Mouse (Mus musculus): ENCODE data around the gene Lig1.
"Not testable (repeated sequence)": the region's sequence is repeated elsewhere in the genome, so short reads cannot be mapped to it uniquely, and the experiment has no call there.

The Lig1 gene

GRCm38 (mm10) chr7:13277081-13277480 lies at the start of gene Lig1:
TSS of gene Lig1 (plus strand) at chr7:13277283.
- DNase-seq (ENCODE audit: low spot score in 2 of 2), result no peak

- DNase-seq (ENCODE audit: low spot score in 2 of 2), result no peak
Measured at GRCm38 (mm10) chr7:13260746-13261700, 16.1 kb upstream of the Lig1 start.

DNA sequence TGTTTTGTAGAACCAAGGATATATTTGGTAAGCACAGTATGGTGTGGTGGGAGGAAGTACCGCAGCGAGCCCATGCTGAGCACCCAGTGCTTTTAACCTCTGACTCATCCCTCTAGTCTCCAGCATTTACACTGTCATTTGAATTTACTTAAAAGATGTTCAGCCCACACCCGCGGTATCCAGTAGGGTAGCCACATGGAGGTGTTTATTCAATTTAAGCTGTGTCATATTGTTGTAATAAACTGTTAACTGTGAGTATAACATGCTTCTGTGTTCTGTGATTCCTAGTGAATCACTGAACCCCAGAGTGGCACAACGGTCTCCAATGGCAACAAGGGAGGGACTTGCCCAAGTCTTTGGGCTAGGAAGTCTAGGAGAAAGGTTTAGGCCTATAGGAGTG lies 13.2 kb upstream of the Lig1 start:
- DNase-seq (ENCODE audit: low spot score in 2 of 2), result no peak

GRCm38 (mm10) chr7:13264396-13264795 lies 12.7 kb upstream of the Lig1 start:
- no peak for DNase-seq (ENCODE audit: low spot score in 2 of 2)

DNA sequence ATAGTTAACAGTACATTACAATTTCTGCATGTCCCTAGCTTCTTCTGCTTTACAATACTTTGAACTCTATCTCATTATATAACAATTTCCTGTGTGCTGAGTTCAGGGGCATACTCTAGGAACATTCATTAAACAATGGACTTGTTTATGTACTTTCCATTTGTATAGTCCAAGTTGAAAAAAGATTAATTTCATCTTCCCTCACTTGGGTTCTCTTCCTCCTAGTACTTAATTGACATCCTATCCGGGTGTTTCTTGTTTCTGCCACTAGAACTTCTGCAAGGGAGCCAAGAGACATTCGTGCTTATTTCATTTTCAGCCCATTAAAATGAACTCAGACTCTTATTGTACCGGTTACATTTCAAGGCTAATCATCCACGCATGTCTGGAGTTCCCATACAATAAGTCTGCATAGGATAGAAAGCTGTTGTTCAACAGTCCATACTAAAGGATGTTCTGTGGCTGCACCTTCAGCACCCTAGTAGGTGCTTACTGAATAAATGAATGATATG lies 8.3 kb upstream of the Lig1 start:
- no peak for DNase-seq (ENCODE audit: low spot score in 2 of 2)

DNA sequence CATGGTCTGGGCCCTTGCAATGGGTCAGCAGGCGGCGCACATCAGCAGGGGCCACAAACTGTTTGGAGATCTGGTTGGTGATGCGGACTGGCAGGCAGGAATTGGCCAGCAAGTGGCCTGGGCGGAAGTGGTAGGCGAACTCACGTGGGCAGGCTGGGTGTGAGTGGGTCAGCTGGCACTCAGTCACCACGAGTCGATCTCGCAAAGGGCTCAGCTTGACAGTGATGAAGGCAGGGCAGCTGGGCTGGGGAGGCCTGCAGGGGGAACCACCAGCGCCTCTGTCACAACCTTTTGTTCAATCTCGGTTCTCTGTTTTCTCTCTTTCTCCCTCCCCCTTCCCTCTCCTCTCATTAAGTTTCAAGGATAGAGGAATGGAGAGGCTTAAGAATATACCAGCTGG lies 7.7 kb upstream of the Lig1 start:
- DNase-seq (ENCODE audit: low spot score in 2 of 2), result no peak

DNA sequence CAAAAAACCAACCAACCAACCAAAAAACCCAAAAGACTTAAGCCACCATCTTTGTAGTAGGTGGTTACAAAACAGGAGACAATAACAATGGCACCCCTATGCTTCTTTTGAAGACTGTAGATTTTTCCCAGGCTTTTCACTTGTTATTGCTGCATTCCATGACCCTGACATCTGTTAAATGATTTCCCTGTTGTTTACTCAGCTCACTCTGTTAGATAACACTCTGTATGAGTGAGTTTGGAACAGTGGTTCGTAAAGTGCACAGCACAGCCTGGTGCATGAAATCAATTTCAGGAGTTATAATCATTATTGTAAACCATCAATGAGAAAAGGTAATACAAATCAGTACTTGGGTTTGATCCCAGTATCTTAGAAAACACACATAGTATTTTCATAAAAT lies 5.4 kb upstream of the Lig1 start:
- DNase-seq (ENCODE audit: low spot score in 2 of 2), result no peak

DNA sequence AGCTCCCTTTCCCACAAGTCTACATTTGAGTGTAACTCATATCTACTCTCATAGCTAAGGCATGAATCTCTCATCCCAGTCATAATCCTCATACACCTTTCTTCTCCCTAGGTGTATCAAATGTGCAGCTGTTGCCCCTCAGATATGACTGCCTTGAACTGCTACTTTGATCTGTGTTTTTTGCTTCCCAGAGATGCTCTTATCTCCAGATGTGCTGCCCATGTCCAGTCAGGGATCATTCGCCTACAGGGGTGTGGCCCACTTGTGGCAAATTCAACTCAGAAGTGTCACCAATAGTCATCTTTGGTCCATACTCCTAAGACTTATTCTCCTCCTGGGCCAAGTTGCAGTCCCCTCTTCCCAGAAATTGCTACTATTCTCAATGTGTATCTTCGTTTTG lies 750 bp downstream of the Lig1 start:
- no peak for DNase-seq (ENCODE audit: low spot score in 2 of 2)

- DNase-seq (ENCODE audit: low spot score in 2 of 2), result peak; percentile 85 to 98
Measured at GRCm38 (mm10) chr7:13278308-13278891, 1.3 kb downstream of the Lig1 start, which contains the start of gene Zswim9. TSS of gene Zswim9 (minus strand) at chr7:13278721.

DNA sequence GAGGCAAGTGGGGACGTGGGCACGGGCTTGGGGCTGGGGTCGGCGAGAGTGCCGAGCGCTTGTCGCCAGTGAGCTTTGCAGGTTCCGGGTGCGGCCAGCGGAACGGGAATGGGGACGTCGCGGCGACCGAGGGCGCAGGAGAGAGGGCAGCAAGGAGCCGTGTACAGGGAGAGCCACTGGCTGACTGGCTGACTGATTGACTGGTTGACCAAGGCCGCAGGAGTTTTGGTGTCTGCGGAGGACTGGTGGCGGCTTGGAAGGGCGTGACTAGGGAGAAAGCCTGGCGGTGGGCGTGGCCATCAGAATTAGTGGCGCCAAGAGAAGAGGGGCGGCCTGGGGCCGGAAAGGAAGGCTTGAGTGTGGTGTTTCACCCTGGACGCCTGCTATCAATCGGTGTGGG lies 1.9 kb downstream of the Lig1 start:
- not testable (repeated sequence) for DNase-seq (ENCODE audit: low spot score in 2 of 2)

DNA sequence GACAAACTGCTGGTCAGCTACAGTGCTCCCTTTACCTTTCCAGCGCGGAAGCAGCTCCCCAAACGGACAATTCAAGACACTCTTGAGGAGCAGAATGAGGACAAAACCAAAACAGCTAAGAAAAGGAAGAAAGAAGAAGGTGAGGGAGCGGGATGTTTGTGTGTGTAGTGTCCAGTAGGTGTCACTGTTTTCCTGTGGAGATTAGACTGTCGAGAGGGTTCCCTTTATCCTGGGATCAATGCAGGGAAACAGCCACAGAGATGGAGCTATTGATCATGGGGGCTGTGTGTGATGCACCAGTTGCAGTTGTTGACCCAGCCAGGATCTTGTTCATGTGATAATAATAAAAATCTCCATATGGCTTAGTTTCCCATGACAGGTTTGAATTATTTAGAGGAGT lies 11.5 kb downstream of the Lig1 start:
- DNase-seq (ENCODE audit: low spot score in 2 of 2), result no peak

GRCm38 (mm10) chr7:13290041-13290675 lies 13.1 kb downstream of the Lig1 start:
- DNase-seq (ENCODE audit: low spot score in 2 of 2), result no peak

DNA sequence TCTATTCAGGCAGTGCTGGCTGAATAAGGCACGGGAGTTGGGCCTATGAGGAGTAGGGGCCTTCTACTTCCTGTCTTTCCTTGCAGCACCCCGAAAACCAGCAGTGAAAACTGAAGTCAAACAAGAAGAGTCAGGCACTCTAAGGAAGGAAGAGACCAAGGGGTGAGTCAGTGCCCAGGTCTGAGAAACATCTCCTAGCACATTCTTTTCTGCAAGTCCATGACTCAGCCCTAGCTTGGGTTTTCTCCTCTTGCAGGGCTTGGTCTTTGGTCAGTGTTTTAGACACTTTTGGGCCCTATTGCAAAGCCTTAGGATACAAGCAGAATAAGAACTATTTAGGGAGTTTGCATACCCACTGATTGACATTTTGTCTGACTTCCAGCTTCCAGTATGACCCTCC lies 14.3 kb downstream of the Lig1 start:
- DNase-seq (ENCODE audit: low spot score in 2 of 2), result no peak

- no peak for DNase-seq (ENCODE audit: low spot score in 2 of 2)
Measured at GRCm38 (mm10) chr7:13293878-13294855, 17.1 kb downstream of the Lig1 start.

GRCm38 (mm10) chr7:13295256-13295655 lies 18.2 kb downstream of the Lig1 start:
- DNase-seq (ENCODE audit: low spot score in 2 of 2), result no peak

DNA sequence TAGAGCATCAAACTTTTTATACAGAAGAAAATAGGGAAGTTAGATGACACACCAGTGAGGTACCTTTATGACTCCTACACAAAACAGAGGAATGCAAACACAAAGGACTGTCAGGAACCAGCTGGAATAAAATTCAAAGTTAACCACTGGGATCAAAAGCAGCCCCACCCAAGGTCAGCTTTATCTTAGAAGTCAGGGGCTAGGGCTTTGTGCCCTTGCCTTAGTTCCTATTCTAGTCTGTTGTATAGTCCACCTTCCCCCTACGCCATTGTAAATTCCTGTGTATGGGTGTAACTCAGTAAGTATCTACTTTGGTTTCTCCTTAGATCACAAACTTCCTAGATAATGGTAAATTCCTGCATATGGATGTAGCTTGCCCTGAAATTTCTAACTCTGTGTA lies 20.6 kb downstream of the Lig1 start:
- DNase-seq (ENCODE audit: low spot score in 2 of 2), result no peak

GRCm38 (mm10) chr7:13298821-13299220 lies 21.7 kb downstream of the Lig1 start:
- DNase-seq (ENCODE audit: low spot score in 2 of 2), result no peak

- no peak for DNase-seq (ENCODE audit: low spot score in 2 of 2)
Measured at GRCm38 (mm10) chr7:13301643-13302042, 24.6 kb downstream of the Lig1 start.

- DNase-seq (ENCODE audit: low spot score in 2 of 2), result no peak
Measured at GRCm38 (mm10) chr7:13302780-13303179, 25.7 kb downstream of the Lig1 start.

DNA sequence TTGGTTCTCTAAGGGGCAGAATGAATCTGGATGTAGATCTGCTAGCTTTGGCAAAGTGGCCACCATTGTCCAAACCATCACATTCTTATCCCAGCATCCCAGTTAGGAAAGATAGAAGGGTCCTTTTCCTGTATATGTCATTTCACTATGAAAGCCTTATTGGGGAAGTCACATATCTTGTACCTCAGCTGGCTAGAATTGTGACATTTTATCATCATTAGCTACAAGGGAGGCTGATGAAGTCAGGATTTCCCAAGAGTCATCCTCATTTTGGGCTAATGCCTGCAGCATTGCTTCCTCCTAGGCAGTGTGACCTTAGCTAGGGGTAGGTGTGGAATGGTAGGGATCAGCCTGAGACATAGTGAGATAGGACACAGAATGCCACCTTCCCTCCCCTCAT lies 26.3 kb downstream of the Lig1 start:
- DNase-seq (ENCODE audit: low spot score in 2 of 2), result no peak

DNA sequence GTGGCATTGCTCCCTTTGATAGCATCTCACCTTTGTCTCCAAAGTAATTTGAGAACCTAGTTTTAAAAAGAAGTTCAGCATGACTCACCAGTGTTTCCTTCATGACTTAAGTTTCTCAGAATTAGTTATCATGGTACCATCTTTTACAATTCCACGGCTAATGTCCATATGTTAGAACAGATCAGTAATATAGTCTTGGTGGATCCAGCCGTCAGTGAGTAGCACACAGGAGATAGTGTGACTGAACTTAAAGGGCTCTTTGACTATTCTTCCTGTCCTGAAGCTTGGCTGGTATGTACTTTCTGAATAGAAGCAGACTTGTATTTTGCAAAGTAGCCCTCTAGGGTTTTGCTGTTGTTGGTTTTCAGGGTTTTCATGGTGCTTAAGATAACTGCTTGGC lies 32.3 kb downstream of the Lig1 start:
- no peak for DNase-seq (ENCODE audit: low spot score in 2 of 2)

Data from urinary bladder, adult 18-20 months (tissue).